Mouse (Mus musculus): ENCODE results near the gene Zfp69. TPM values are rescaled to one million over a fixed set of nuclear protein-coding genes. Genes with fewer than 3 reads are reported as not detected.

Zfp69 gene
- polyA plus RNA-seq (2015; fragmentation: Nextera tagmentation; extraction: Ambion mirVana): 13.7 and 13.8 TPM in 2 replicates

DNA sequence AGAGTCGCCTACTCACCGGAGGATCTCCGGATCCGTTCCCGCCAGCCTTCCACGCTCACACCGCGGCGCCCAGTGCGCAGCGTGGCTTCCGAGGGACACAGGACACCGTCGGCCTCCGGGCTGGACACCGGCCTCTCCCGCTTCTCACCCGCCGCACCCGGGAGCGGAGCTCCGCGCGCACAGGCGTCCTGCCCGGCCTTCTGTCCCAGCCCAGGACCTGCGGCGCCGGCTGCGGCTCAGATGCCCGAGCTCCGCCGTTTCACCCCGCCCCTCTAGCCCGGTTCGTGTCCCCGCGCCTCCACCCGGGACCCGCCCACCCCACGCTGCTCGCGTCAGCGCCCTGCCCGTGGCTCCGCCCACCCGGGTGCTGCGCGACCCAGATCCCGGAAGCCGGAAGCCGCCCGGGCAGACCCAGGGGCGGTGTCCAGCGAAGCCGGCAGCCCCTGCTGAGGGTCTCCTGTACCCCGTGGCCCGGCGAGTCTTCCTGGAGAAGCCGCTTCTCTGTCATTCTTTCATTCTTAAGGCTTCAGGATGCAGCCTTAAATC lies at the start of gene Zfp69:
TSS of gene Zfp69 (minus strand) at position 272 of the 546 bp plus-strand sequence.
- peak; percentile 92 for ATAC-seq (ENCODE audit: extremely low read depth, insufficient number of reproducible peaks, low FRiP score, low TSS enrichment)
- peaks cover 23% of the 10 kb centered on the region for H3K4me1 ChIP-seq
- H3K4me3 ChIP-seq: peak within 1 kb of the TSS; percentile 86
- peak within 1 kb of the TSS; percentile 76 for H3K4me2 ChIP-seq
- no peaks in the 10 kb centered on the region for H3K9me3 ChIP-seq
- H3K36me3 ChIP-seq: peaks cover 17% of the 10 kb centered on the region
- peak within 1 kb of the TSS; percentile 95 for H3K27ac ChIP-seq (replicated peaks)
- H3K27me3 ChIP-seq (replicated peaks): no peaks in the 10 kb centered on the region
- H3K9ac ChIP-seq: peak within 1 kb of the TSS; percentile 92
- WGBS: under 1% methylated on average over 60 of the region's 60 CpGs

DNA sequence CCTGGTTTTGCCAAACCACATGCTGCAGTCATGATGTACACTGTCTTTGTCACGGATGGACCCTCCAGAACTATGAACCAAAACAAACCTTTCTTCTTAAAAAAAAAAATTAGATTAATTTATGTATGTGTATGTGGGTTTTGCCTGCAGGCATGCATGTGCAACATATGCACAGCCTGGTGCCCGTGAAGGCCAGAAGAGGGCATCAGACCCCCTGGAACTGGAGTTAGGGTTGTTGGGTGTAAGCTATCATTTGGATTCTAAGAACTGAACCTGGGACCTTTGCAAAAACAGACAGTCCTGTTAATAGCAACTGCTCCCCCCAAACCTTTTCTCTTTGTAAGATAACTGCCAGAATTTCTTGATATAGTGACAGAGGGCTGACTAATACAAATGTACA lies 49.5 kb upstream of the Zfp69 start:
- 81% methylated on average over 2 of the region's 2 CpGs for WGBS
- Histone ChIP-seq H3K27ac (replicated peaks) (no peak overlapping the region), H3K9ac (no peak overlapping the region), H3K9me3 (no peaks in the 10 kb centered on the region), H3K4me2 (no peak overlapping the region), H3K36me3 (no peaks in the 10 kb centered on the region), H3K27me3 (replicated peaks) (no peaks in the 10 kb centered on the region), H3K4me3 (no peak overlapping the region), H3K4me1 (peaks cover 70% of the 10 kb centered on the region)
- no peak for ATAC-seq (ENCODE audit: extremely low read depth, insufficient number of reproducible peaks, low FRiP score, low TSS enrichment)

- no peak for ATAC-seq (ENCODE audit: extremely low read depth, insufficient number of reproducible peaks, low FRiP score, low TSS enrichment)
- no peaks in the 10 kb centered on the region for H3K27me3 ChIP-seq (replicated peaks)
- 70% methylated on average over 1 of the region's 1 CpGs for WGBS
- H3K9me3 ChIP-seq: no peaks in the 10 kb centered on the region
- no peak overlapping the region for H3K9ac ChIP-seq
- no peak overlapping the region for H3K27ac ChIP-seq (replicated peaks)
- H3K4me1 ChIP-seq: peaks cover 27% of the 10 kb centered on the region
- no peak overlapping the region for H3K4me2 ChIP-seq
- H3K4me3 ChIP-seq: no peak overlapping the region
- H3K36me3 ChIP-seq: no peaks in the 10 kb centered on the region
Measured at GRCm38 (mm10) chr4:120995911-120996310, 44.4 kb upstream of the Zfp69 start.

DNA sequence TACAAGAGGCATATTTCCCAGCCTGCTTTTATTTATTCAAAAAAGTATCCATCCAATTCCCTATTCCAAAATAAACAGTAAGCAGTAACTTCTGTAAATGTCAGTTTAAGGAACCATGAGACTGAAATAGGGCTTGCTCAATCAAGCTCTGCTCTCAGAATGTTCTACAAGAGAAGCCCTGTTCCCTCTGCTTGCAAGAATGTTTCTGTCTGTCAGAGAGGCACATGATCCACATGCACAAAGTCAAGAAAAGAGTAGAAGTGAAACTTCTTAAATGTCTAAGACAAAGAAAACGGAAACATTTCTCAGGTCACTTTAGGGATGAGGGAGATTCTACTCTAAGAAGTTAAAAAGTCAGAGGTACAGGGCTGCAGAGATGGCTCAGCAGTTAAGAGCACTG lies 41.5 kb upstream of the Zfp69 start:
- no peak overlapping the region for H3K27ac ChIP-seq (replicated peaks)
- peaks cover 15% of the 10 kb centered on the region for H3K4me1 ChIP-seq
- no peak overlapping the region for H3K9ac ChIP-seq
- no peaks in the 10 kb centered on the region for H3K36me3 ChIP-seq
- no peaks in the 10 kb centered on the region for H3K27me3 ChIP-seq (replicated peaks)
- ATAC-seq (ENCODE audit: extremely low read depth, insufficient number of reproducible peaks, low FRiP score, low TSS enrichment): no peak
- no peak overlapping the region for H3K4me3 ChIP-seq
- H3K4me2 ChIP-seq: no peak overlapping the region
- H3K9me3 ChIP-seq: 0 out of 2 replicates have a peak, but pooled peaks cover 4% of the 10 kb centered on the region
- 83% methylated on average over 1 of the region's 1 CpGs for WGBS

- H3K4me3 ChIP-seq: no peak overlapping the region
- H3K27ac ChIP-seq (replicated peaks): no peak overlapping the region
- no peaks in the 10 kb centered on the region for H3K27me3 ChIP-seq (replicated peaks)
- H3K4me2 ChIP-seq: no peak overlapping the region
- H3K36me3 ChIP-seq: no peaks in the 10 kb centered on the region
- peaks cover 15% of the 10 kb centered on the region for H3K4me1 ChIP-seq
- 84% methylated on average over 2 of the region's 2 CpGs for WGBS
- 0 out of 2 replicates have a peak, but pooled peaks cover 4% of the 10 kb centered on the region for H3K9me3 ChIP-seq
- no peak overlapping the region for H3K9ac ChIP-seq
- no peak for ATAC-seq (ENCODE audit: extremely low read depth, insufficient number of reproducible peaks, low FRiP score, low TSS enrichment)
Measured at GRCm38 (mm10) chr4:120992284-120992683, 40.8 kb upstream of the Zfp69 start.

GRCm38 (mm10) chr4:120987319-120987718 lies 35.8 kb upstream of the Zfp69 start:
- 0 out of 2 replicates have a peak, but pooled peaks cover 4% of the 10 kb centered on the region for H3K9me3 ChIP-seq

DNA sequence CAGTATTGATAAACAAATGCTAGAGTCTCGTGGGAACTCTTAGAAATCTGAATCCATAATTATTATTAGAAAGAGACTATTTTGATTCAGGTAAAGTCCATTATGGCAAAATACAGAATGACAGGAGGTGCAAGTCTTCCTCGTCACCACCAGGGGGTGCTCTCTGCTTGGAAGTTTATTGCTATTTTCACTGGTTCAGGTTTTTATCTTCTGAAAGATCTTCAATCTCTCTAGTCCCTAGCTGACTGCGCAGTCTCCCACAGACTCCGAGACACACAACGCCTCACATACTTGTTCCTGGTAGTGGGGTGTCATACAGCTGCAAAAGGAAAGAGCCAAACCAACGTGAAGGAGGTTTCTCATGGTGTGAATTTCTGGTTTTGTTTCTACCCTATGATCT lies 34.9 kb upstream of the Zfp69 start:
- H3K9me3 ChIP-seq: 0 out of 2 replicates have a peak, but pooled peaks cover 4% of the 10 kb centered on the region
- H3K4me2 ChIP-seq: no peak overlapping the region
- ATAC-seq (ENCODE audit: extremely low read depth, insufficient number of reproducible peaks, low FRiP score, low TSS enrichment): no peak
- H3K27ac ChIP-seq (replicated peaks): no peak overlapping the region
- H3K4me3 ChIP-seq: no peak overlapping the region
- H3K9ac ChIP-seq: no peak overlapping the region
- peaks cover 23% of the 10 kb centered on the region for H3K36me3 ChIP-seq
- WGBS: 16% methylated on average over 6 of the region's 6 CpGs
- no peaks in the 10 kb centered on the region for H3K27me3 ChIP-seq (replicated peaks)
- H3K4me1 ChIP-seq: no peaks in the 10 kb centered on the region

More at GRCm38 (mm10) chr4:120987319-120987718, 35.8 kb upstream of the Zfp69 start:
- no peak overlapping the region for H3K4me2 ChIP-seq
- no peak overlapping the region for H3K4me3 ChIP-seq
- H3K9ac ChIP-seq: no peak overlapping the region
- no peak overlapping the region for H3K27ac ChIP-seq (replicated peaks)
- 63% methylated on average over 4 of the region's 4 CpGs for WGBS
- ATAC-seq (ENCODE audit: extremely low read depth, insufficient number of reproducible peaks, low FRiP score, low TSS enrichment): no peak
- peaks cover 19% of the 10 kb centered on the region for H3K36me3 ChIP-seq
- no peaks in the 10 kb centered on the region for H3K27me3 ChIP-seq (replicated peaks)
- H3K4me1 ChIP-seq: no peaks in the 10 kb centered on the region

GRCm38 (mm10) chr4:120978221-120978620 lies 26.7 kb upstream of the Zfp69 start:
- no peak overlapping the region for H3K9ac ChIP-seq
- no peak overlapping the region for H3K4me2 ChIP-seq
- no peak overlapping the region for H3K4me3 ChIP-seq
- no peaks in the 10 kb centered on the region for H3K4me1 ChIP-seq
- no peaks in the 10 kb centered on the region for H3K27me3 ChIP-seq (replicated peaks)
- H3K27ac ChIP-seq (replicated peaks): no peak overlapping the region
- H3K36me3 ChIP-seq: peaks cover 58% of the 10 kb centered on the region
- ATAC-seq (ENCODE audit: extremely low read depth, insufficient number of reproducible peaks, low FRiP score, low TSS enrichment): no peak
- WGBS: 81% methylated on average over 3 of the region's 3 CpGs
- no peaks in the 10 kb centered on the region for H3K9me3 ChIP-seq

DNA sequence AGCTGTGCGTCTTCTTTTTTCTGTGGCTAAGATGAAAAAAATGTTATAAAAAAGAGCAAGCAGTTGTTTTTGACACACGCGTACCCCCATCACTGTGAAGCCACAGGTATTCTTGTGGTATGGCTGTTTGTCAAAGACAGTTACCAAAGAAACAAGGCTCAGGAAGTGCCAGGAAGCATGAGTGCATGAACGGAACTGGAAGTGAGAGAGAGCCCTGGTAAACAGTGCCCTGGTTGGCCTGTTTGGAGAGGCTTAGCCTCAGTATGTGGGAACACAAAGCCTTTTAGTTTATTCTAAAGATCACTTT lies 23.9 kb upstream of the Zfp69 start:
- Histone ChIP-seq H3K4me2 (no peak overlapping the region), H3K27ac (replicated peaks) (no peak overlapping the region), H3K4me3 (no peak overlapping the region), H3K36me3 (peaks cover 67% of the 10 kb centered on the region), H3K4me1 (no peaks in the 10 kb centered on the region), H3K9ac (no peak overlapping the region), H3K27me3 (replicated peaks) (no peaks in the 10 kb centered on the region), H3K9me3 (no peaks in the 10 kb centered on the region)
- 84% methylated on average over 4 of the region's 4 CpGs for WGBS
- no peak for ATAC-seq (ENCODE audit: extremely low read depth, insufficient number of reproducible peaks, low FRiP score, low TSS enrichment)

- ATAC-seq (ENCODE audit: extremely low read depth, insufficient number of reproducible peaks, low FRiP score, low TSS enrichment): no peak
- Histone ChIP-seq H3K27ac (replicated peaks) (no peak overlapping the region), H3K4me3 (no peak overlapping the region), H3K4me2 (no peak overlapping the region), H3K27me3 (replicated peaks) (no peaks in the 10 kb centered on the region), H3K9ac (no peak overlapping the region), H3K9me3 (no peaks in the 10 kb centered on the region), H3K36me3 (peaks cover 66% of the 10 kb centered on the region), H3K4me1 (no peaks in the 10 kb centered on the region)
- 82% methylated on average over 11 of the region's 11 CpGs for WGBS
Measured at GRCm38 (mm10) chr4:120974711-120975427, 23.4 kb upstream of the Zfp69 start.

DNA sequence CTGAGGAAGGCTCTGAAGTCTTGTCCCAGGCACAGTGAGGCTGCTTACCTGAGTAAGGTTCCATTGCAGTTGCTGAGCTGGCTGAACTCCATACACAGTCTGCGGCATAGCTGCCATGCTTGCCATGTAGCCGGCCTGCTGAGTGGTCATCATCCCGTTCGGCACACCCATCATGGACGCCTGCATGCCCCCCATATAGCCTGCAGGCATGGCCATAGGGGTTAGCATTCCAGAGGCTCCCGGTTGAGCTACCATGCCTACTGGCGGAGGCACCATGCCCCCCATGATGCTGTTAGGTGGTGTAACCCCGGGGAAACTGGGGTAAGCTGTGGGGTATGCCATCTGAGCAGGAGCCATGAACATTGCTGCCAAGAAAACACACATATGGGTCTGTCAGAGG lies 20.3 kb upstream of the Zfp69 start:
- 88% methylated on average over 8 of the region's 8 CpGs for WGBS
- Histone ChIP-seq H3K27ac (replicated peaks) (no peak overlapping the region), H3K27me3 (replicated peaks) (no peaks in the 10 kb centered on the region), H3K9me3 (no peaks in the 10 kb centered on the region), H3K36me3 (peaks cover 82% of the 10 kb centered on the region), H3K4me3 (no peak overlapping the region), H3K4me1 (0 out of 2 replicates have a peak, but pooled peaks cover under 1% of the 10 kb centered on the region), H3K4me2 (no peak overlapping the region), H3K9ac (no peak overlapping the region)
- no peak for ATAC-seq (ENCODE audit: extremely low read depth, insufficient number of reproducible peaks, low FRiP score, low TSS enrichment)
